Mouse (Mus musculus) liver, embryonic 11.5 days (tissue): Measurements from ENCODE around the gene Sclt1. TPM values are rescaled to one million over a fixed set of nuclear protein-coding genes. Genes with fewer than 3 reads are reported as not detected.
A peak's percentile ranks its signal among the peaks of the same experiment; 100 is the strongest.
"Not testable (repeated sequence)": the region's sequence is repeated elsewhere in the genome, so short reads cannot be mapped to it uniquely, and the experiment has no call there.

Experiments used
- ATAC-seq: fragments of 200-750 bp; cut with Nextera tagmentation; replicated peaks from 2 replicates; pipeline ENCODE4 v1.8.0; 2017; ENCODE audit warnings: moderate number of reproducible peaks, mild to moderate bottlenecking, moderate TSS enrichment, moderate library complexity; ENCODE audit not compliant: low FRiP score
- DNase-seq: peaks from one replicate; pipeline ENCODE4 v3.0.0-alpha.2; 2017; ENCODE audit warnings: low spot score
- H3K27ac ChIP-seq: fragments of 300-500 bp; sonication (generic); 2 replicates; pipeline ENCODE4 v1.5.1; 2014; ENCODE audit warnings: mild to moderate bottlenecking, low read depth, low read length, control low read depth
- H3K27me3 ChIP-seq: fragments of 300-500 bp; sonication (generic); replicated peaks from 2 replicates; pipeline ENCODE4 v1.6.1; 2014; ENCODE audit warnings: low read length, mixed read lengths; ENCODE audit not compliant: control insufficient read depth, insufficient read depth
- H3K36me3 ChIP-seq: fragments of 300-500 bp; sonication (generic); 2 replicates; pipeline ENCODE4 v1.6.1; 2014; ENCODE audit warnings: mild to moderate bottlenecking, low read length, moderate library complexity, mixed read lengths; ENCODE audit not compliant: control insufficient read depth, insufficient read depth
- H3K4me1 ChIP-seq: fragments of 300-500 bp; sonication (generic); replicated peaks from 2 replicates; pipeline ENCODE4 v1.6.1; 2014; ENCODE audit warnings: low read length, mixed read lengths; ENCODE audit not compliant: control insufficient read depth, insufficient read depth
- H3K4me2 ChIP-seq: fragments of 300-500 bp; sonication (generic); 2 replicates; pipeline ENCODE4 v1.6.1; 2014; ENCODE audit warnings: mild to moderate bottlenecking, control low read depth, moderate library complexity
- H3K4me3 ChIP-seq: fragments of 300-500 bp; sonication (generic); 2 replicates; pipeline ENCODE4 v1.5.1; 2014; ENCODE audit warnings: low read depth, low read length, control low read depth
- H3K9ac ChIP-seq: fragments of 300-500 bp; sonication (generic); 2 replicates; pipeline ENCODE4 v1.6.1; 2014; ENCODE audit warnings: low read depth, low read length, control low read depth
- H3K9me3 ChIP-seq: fragments of 300-500 bp; sonication (generic); 2 replicates; pipeline ENCODE4 v1.6.1; 2016; ENCODE audit warnings: low read length, inconsistent platforms, mixed read lengths; ENCODE audit not compliant: control insufficient read depth
- WGBS: fragments of 180-500 bp; shearing (Covaris S2); extraction: QIAGEN DNeasy Blood & Tissue Kit; methylation state at CpG from one replicate; pipeline ENCODE4 v1.1.7; 2014; 5-methylcytosine and 5-hydroxymethylcytosine counted together
- polyA plus RNA-seq: library from polyadenylated mRNA; unstranded; fragments of >200 nt; fragmentation: Nextera tagmentation; extraction: Ambion mirVana; gene quantifications from 2 replicates; pipeline ENCODE4 v1.2.1, GENCODE M21; 2014

Sclt1 gene
- polyA plus RNA-seq: 13.2 and 13.4 TPM in 2 replicates

DNA sequence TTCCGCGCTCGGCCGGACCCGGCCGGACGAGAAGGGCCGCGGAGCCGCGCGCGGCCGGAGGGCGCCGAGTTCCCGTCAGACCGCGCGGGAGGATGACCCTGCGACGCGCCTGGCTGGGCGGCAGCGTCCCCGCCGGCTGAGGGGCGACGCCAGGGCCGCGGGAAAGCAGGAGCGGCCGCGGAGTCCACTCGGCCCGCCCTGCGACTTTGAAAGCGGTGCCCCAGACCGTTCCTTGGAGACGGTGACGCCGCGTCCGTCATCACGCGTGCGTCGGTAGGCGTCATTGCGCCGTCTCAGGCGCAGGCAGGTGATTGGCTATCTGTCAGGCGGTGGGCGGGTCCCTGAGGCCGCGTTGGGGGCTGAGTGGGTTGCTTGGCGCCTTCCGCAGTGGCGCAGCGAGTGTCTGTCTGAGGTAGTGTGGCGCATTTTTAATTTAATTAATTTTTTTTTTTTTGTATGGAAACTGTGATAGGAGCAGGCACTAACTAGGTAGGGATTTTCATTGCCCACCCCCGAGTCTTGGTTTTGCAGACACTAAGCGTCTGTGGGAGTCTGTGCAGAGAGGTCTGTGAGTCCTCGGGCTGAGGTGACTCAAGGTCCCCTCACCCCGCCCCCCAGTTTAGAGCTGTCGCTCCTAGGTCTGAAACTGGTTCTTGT, at the start of gene Sclt1, which contains the start of gene D3Ertd751e:
TSS of gene Sclt1 (minus strand) at position 237 of the 657 bp plus-strand sequence.
TSS of gene D3Ertd751e (plus strand) at position 334 of the 657 bp plus-strand sequence.
- Histone ChIP-seq H3K9ac (peak within 1 kb of the TSS; percentile 90), H3K36me3 (no peaks in the 10 kb centered on the region), H3K4me1 (peaks cover 3% of the 10 kb centered on the region), H3K4me3 (peak within 1 kb of the TSS; percentile 77), H3K9me3 (no peaks in the 10 kb centered on the region), H3K27me3 (no peaks in the 10 kb centered on the region), H3K4me2 (peak within 1 kb of the TSS; percentile 86), H3K27ac (peak within 1 kb of the TSS; percentile 89)
- under 1% methylated on average over 62 of the region's 66 CpGs for WGBS
- ATAC-seq (peak; percentile 100), DNase-seq (peak; percentile 90)

DNA sequence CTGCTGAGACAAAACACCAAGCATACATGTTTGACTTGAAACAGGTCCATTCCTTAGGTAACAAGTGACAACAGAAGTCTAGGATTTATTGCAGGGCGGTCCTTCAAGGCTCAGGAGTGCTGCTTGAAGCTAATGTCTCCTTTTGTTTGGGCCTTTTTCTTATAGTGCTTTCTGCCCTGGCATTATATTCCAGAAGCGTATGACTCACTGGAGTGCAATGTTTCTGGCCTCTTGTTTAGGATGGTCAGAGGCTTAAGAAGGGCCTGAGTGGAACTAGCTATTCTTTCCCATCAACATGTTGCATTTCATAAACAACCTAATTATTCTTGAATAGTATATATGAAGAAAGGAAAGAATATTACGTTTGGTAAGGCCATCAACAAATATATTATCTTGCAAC, 19.8 kb upstream of the Sclt1 start:
- no peak for ATAC-seq
- WGBS: 86% methylated on average over 3 of the region's 3 CpGs

DNA sequence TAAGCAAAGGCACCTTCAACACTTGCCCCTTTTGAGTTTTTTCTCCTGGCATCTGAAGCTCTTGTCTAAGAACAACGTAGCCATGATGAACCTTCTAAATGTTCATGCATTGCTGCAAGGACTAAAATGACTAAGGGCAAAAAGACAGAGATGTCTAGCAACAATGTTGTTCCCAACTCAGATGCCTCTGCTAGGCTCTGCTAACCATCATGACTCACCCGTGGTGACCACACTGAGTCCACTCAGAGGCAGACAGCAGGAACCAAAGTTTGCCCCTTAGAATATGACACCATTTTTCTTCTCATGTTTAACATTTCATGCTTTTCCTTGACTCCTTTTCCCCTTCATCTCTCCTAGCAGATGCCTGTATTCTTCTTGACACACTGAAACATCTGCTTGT, 12.2 kb upstream of the Sclt1 start:
- no peak overlapping the region for H3K4me3 ChIP-seq
- H3K36me3 ChIP-seq: no peaks in the 10 kb centered on the region
- no peak overlapping the region for H3K27ac ChIP-seq
- no peak overlapping the region for H3K9ac ChIP-seq
- no peak for DNase-seq
- ATAC-seq: no peak
- 74% methylated on average over 2 of the region's 2 CpGs for WGBS
- H3K27me3 ChIP-seq: no peaks in the 10 kb centered on the region
- no peak overlapping the region for H3K4me2 ChIP-seq
- no peaks in the 10 kb centered on the region for H3K9me3 ChIP-seq
- H3K4me1 ChIP-seq: no peaks in the 10 kb centered on the region

More for the DNA sequence above, 19.8 kb upstream of the Sclt1 start:
- Histone ChIP-seq H3K27ac (no peak overlapping the region), H3K36me3 (no peaks in the 10 kb centered on the region), H3K4me2 (no peak overlapping the region), H3K4me1 (no peaks in the 10 kb centered on the region), H3K9me3 (no peaks in the 10 kb centered on the region), H3K9ac (no peak overlapping the region), H3K4me3 (no peak overlapping the region), H3K27me3 (no peaks in the 10 kb centered on the region)
- DNase-seq: no peak

DNA sequence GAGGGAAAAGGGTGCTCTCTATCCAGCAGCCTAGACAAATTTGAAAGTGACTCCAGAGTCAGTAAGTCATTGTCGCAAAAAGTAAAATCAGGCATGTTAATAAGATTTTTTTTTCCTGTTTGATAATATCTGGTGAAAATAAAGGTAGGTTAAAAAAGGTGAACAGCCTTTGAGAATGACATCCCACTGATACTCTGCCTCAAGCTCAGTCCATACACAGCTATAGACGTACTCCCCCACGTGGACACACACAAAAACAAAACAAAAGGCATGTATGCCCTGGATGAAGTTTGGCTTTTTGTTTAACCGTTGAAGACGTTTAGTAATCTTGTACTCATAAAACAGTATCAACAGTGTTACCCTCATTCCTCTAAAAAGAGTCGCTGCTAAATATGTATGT, 1.1 kb upstream of the Sclt1 start:
- peak overlapping the region; percentile 77 for H3K4me3 ChIP-seq
- H3K36me3 ChIP-seq: no peaks in the 10 kb centered on the region
- WGBS: 51% methylated on average over 6 of the region's 6 CpGs
- H3K27me3 ChIP-seq: no peaks in the 10 kb centered on the region
- no peak overlapping the region for H3K27ac ChIP-seq
- H3K9ac ChIP-seq: no peak overlapping the region
- H3K9me3 ChIP-seq: no peaks in the 10 kb centered on the region
- ATAC-seq: no peak
- peak overlapping the region; percentile 79 for H3K4me2 ChIP-seq
- H3K4me1 ChIP-seq: peaks cover 3% of the 10 kb centered on the region
- DNase-seq: no peak

DNA sequence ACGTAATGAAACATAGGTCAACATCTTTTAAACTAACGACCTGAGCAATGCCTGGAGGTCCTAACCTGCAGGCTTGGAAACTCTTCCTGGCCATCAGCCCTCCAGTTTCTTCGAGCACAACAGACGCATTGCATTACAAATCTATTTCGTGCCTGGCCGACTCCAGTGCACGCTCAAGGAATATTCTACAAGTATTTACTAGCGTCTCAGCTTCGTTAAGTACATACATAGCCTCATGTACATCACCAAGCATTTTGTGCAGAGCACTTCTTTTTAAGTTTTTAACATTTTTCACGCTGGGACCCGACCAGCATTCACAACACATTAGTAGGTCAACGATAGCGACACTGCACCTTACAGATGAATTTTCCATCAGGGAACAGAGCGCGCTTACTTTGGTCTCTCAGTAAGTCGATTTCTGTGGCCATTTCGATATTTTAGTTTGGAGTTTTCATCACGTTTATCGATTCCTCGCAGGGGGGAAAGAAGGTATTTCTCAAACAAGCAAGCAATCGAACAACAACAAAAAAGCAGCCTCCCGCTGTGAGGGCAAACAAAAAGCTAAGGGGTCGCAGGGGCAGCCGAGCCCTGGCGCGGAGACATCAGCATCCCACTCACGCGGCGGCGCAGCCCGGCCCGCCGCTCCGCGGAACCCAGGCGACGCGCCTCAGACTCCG, 575 bp downstream of the Sclt1 start:
- Histone ChIP-seq H3K27ac (peak overlapping the region; percentile 89), H3K9ac (peak overlapping the region; percentile 90), H3K36me3 (no peaks in the 10 kb centered on the region), H3K4me2 (peak overlapping the region; percentile 86), H3K9me3 (no peaks in the 10 kb centered on the region), H3K4me1 (peaks cover 3% of the 10 kb centered on the region), H3K4me3 (peak overlapping the region; percentile 77), H3K27me3 (no peaks in the 10 kb centered on the region)
- no peak for DNase-seq
- WGBS: 2% methylated on average over 39 of the region's 39 CpGs
- no peak for ATAC-seq

DNA sequence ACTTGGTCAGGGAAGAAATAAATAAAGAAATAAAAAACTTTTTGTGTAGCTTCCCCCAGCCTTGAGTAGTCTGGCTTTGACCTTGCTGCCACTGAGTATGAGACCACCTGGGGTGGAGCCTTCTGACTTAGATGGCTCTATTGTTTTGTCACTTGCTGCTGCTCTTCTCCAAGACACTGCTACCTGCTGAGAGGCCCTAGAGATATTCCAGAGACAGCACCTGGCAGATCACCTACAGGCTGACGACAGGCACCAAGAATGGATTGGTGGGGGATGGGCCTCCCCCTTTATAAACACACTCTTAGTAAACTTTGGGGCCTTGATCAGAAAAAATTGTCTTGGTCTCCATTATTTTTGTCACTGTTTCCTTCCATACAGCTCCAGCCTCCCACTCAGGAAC, 46.6 kb downstream of the Sclt1 start:
- H3K27ac ChIP-seq: no peak overlapping the region
- 78% methylated on average over 1 of the region's 1 CpGs for WGBS
- ATAC-seq (no peak), DNase-seq (no peak)
- H3K27me3 ChIP-seq: no peaks in the 10 kb centered on the region
- H3K9ac ChIP-seq: no peak overlapping the region
- H3K36me3 ChIP-seq: no peaks in the 10 kb centered on the region
- no peak overlapping the region for H3K4me2 ChIP-seq
- H3K4me1 ChIP-seq: no peaks in the 10 kb centered on the region
- no peak overlapping the region for H3K4me3 ChIP-seq
- no peaks in the 10 kb centered on the region for H3K9me3 ChIP-seq

DNA sequence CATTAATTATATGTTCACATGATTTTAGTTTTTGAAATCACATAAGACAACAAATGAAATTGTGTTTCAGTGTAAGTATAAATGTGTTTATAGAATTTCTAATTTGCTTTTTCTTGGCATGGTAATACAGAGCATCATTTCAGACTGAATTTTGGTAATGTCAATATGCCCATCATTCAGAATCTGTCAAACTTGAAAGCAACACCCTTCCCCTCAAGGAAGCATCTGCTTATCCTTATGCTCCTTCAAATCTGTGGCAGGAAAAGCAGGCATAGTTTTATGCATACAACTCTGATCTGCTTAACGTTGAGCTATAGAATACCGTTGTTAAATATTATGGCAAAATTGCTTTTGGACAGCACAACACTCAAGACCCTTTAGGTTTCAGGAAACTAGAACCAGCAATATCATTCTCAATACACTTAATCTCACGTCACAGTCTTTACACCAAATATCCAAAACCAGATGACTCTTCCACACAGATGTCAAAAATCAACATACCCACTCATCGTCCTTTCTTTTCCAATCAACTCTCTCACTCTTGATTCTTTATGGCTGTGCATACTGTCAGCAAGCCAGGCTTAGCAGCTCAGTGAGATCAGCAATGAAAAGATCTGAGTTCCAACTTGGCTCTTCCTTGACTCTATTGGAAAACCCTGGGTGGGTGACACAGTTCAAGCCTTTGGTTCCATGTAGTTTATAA, 49.7 kb downstream of the Sclt1 start:
- Histone ChIP-seq H3K4me3 (no peak overlapping the region), H3K9me3 (no peaks in the 10 kb centered on the region), H3K4me1 (no peaks in the 10 kb centered on the region), H3K27ac (no peak overlapping the region), H3K27me3 (no peaks in the 10 kb centered on the region), H3K4me2 (no peak overlapping the region), H3K36me3 (no peaks in the 10 kb centered on the region), H3K9ac (no peak overlapping the region)
- 89% methylated on average over 4 of the region's 4 CpGs for WGBS
- no peak for DNase-seq
- ATAC-seq: no peak

DNA sequence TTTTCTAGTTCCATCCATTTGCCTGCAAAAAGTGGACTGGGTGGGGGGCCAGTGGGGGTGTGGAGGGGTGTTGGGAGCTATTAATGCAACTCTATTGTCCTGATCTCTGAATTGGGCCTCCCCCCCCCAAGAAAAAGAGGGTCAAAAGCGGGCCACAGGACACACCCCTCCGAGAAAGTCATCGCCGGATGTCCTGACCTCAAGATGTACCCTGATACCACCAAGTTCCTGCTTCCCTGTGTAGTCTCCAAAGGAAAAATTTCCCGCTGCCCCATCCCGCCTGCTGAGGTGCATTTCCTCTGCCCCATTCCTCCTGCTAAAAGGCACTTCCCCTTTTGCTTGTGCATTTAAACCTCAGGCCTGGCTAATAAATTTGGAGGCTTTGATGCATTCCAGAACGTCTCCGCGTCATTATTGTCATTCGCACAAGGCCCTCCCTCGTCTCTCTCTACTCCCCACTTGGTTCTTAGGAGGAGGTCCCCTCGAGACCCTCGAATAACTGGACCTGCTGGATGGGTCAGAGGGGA, 52.1 kb downstream of the Sclt1 start:
- not testable (repeated sequence) for DNase-seq, ATAC-seq, H3K27ac ChIP-seq, H3K9me3 ChIP-seq, H3K27me3 ChIP-seq, H3K4me2 ChIP-seq, H3K4me3 ChIP-seq, H3K9ac ChIP-seq, H3K36me3 ChIP-seq, H3K4me1 ChIP-seq
- WGBS: 64% methylated on average over 13 of the region's 13 CpGs
